Mouse (Mus musculus) kidney, adult 2 months (tissue): ENCODE data around the gene Glb1l.

ENCODE experiments used
- CTCF ChIP-seq: fragments of 200-500 bp; conservative IDR thresholded peaks from 2 replicates; pipeline ENCODE4 v1.5.1; 2011; ENCODE audit warnings: low read depth, mild to moderate bottlenecking, control low read depth, low read length, moderate library complexity, mixed read lengths; ENCODE audit not compliant: insufficient read depth, insufficient read length
- POLR2A ChIP-seq: fragments of 200-500 bp; IDR thresholded peaks from one replicate; pipeline ENCODE4 v1.6.1; 2011; ENCODE audit warnings: low read depth, low read length, control low read depth

DNA sequence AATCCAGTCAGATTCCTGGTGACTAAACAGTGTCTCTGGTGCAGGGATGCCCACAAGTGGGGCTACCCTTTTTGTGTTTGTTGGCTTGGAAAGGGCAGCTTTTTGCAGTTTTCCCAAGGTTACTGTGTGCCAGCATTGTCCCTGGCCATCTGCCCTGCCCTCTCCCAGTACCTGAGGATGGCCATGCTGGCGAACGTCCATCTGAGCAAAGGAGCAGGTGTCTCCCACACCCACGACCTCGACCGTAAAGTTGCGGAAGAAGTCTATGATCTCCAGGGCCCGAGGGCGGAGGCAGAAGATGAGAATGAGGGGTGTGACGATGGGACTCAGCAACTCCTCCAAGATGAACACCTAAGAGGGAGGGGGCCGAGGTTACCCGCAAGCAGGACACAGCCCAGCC, 25.1 kb downstream of the Glb1l start:
- TF ChIP-seq POLR2A (no peak), CTCF (no peak)
